Mouse (Mus musculus): ENCODE measurements around the gene Art2b. TPM values are rescaled to one million over a fixed set of nuclear protein-coding genes. Genes with fewer than 3 reads are reported as not detected.

Art2b gene
- polyA plus RNA-seq, 2 experiments, result not detected

DNA sequence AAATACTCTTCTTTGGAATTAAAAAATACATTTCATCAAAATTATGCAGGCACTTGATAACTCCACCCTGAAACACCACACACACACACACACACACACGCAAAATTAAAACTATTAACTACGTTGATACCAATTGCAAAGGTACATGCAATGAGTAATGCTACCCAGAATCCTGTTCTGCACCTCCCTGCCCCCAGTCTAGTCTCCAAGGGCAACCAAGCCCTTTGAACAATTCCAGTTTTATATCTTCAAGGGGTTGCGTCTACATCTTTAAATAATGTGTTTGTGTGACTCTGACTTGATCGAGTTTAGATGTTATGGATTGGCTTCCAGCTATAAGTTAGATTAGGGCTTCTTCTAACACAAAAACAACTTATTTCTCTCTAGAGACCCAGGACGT lies 49.9 kb downstream of the Art2b start:
- H3K4me1 ChIP-seq (ENCODE audit: control insufficient read depth, insufficient read depth, low read length), result no peaks in the 10 kb centered on the region
- ATAC-seq (ENCODE audit: low FRiP score, low read depth) (no peak), DNase-seq (ENCODE audit: low spot score) (no peak)
- H3K27me3 ChIP-seq (ENCODE audit: control insufficient read depth, insufficient read depth, low read length), result no peaks in the 10 kb centered on the region
- no peaks in the 10 kb centered on the region for H3K9me3 ChIP-seq (ENCODE audit: control insufficient read depth, low read length)
- H3K36me3 ChIP-seq (ENCODE audit: control insufficient read depth, insufficient read depth, low read length), result no peaks in the 10 kb centered on the region
- H3K4me3 ChIP-seq (replicated peaks; ENCODE audit: low read length), result no peak overlapping the region
- 81% methylated on average over 5 of the region's 5 CpGs for WGBS
- H3K9ac ChIP-seq (ENCODE audit: low read depth, low read length, severe bottlenecking), result no peak overlapping the region
- no peak overlapping the region for H3K4me2 ChIP-seq (replicated peaks; ENCODE audit: low read depth, low read length, severe bottlenecking)
- TF ChIP-seq POLR2A (IDR thresholded peaks at IDR 0.05; ENCODE audit: borderline replicate concordance, extremely low read depth, insufficient read depth, insufficient read length), result no peak
- H3K27ac ChIP-seq (replicated peaks; ENCODE audit: low read depth, low read length), result no peak overlapping the region

DNA sequence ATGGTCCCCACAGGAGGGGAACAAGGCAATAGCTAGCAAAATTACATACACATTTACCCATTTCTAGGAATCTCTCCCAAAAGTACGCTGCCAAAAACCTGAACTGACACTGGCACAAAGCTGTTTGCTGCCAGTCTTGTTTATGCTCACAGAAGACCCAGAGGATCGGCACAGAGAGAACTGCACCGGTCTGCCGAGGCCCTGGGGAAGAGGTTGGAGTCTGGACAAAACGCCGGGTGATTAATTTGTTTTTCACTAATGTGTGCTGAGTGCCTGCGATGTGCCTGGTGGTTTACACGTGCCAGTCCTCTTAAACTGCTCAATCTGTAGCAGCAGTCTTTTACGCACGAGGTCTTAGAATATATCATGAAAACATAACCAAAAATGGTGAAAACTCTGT lies 50.3 kb downstream of the Art2b start:
- H3K36me3 ChIP-seq (ENCODE audit: control insufficient read depth, insufficient read depth, low read length), result no peaks in the 10 kb centered on the region
- 60% methylated on average over 10 of the region's 10 CpGs for WGBS
- no peaks in the 10 kb centered on the region for H3K9me3 ChIP-seq (ENCODE audit: control insufficient read depth, low read length)
- no peak overlapping the region for H3K27ac ChIP-seq (replicated peaks; ENCODE audit: low read depth, low read length)
- no peaks in the 10 kb centered on the region for H3K4me1 ChIP-seq (ENCODE audit: control insufficient read depth, insufficient read depth, low read length)
- DNase-seq (ENCODE audit: low spot score), result no peak
- H3K4me3 ChIP-seq (replicated peaks; ENCODE audit: low read length), result no peak overlapping the region
- TF ChIP-seq POLR2A (IDR thresholded peaks at IDR 0.05; ENCODE audit: borderline replicate concordance, extremely low read depth, insufficient read depth, insufficient read length), result no peak
- H3K4me2 ChIP-seq (replicated peaks; ENCODE audit: low read depth, low read length, severe bottlenecking), result no peak overlapping the region
- no peak for ATAC-seq (ENCODE audit: low FRiP score, low read depth)
- H3K9ac ChIP-seq (ENCODE audit: low read depth, low read length, severe bottlenecking), result no peak overlapping the region
- no peaks in the 10 kb centered on the region for H3K27me3 ChIP-seq (ENCODE audit: control insufficient read depth, insufficient read depth, low read length)

DNA sequence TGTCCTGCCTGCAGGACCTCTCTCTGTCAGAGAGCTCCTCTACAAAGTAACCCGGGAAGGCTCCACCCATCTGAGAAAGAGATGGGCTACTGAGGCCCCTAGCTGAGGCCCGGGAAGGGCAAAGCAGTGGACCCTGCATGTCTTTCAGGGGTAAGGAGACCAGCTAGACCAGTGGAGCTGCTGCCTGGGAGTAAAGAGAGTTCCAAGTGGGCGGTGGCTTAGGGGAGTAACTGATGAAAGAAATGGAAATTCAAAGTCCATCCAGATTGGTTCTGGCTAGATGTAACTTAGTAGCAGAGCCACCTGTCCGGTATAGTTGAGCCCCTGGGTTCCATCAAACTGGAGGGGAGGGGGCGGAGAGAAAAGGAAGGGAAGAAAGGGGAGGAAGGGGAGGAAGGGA lies 51.0 kb downstream of the Art2b start:
- DNase-seq (ENCODE audit: low spot score) (no peak), ATAC-seq (ENCODE audit: low FRiP score, low read depth) (no peak)
- WGBS, result 22% methylated on average over 5 of the region's 5 CpGs
- H3K9me3 ChIP-seq (ENCODE audit: control insufficient read depth, low read length), result no peaks in the 10 kb centered on the region
- no peaks in the 10 kb centered on the region for H3K27me3 ChIP-seq (ENCODE audit: control insufficient read depth, insufficient read depth, low read length)
- no peak overlapping the region for H3K4me2 ChIP-seq (replicated peaks; ENCODE audit: low read depth, low read length, severe bottlenecking)
- no peaks in the 10 kb centered on the region for H3K36me3 ChIP-seq (ENCODE audit: control insufficient read depth, insufficient read depth, low read length)
- no peak for TF ChIP-seq POLR2A (IDR thresholded peaks at IDR 0.05; ENCODE audit: borderline replicate concordance, extremely low read depth, insufficient read depth, insufficient read length)
- H3K27ac ChIP-seq (replicated peaks; ENCODE audit: low read depth, low read length), result no peak overlapping the region
- H3K4me1 ChIP-seq (ENCODE audit: control insufficient read depth, insufficient read depth, low read length), result no peaks in the 10 kb centered on the region
- no peak overlapping the region for H3K4me3 ChIP-seq (replicated peaks; ENCODE audit: low read length)
- no peak overlapping the region for H3K9ac ChIP-seq (ENCODE audit: low read depth, low read length, severe bottlenecking)

Other genes with a start within 250 kb of the Art2b start
- gene Arap1, start 237.5 kb downstream of the Art2b start, polyA plus RNA-seq (2012; rRNA removed), result 92.6 and 99.2 TPM in 2 replicates
- gene Arap1, start 237.5 kb downstream of the Art2b start, polyA plus RNA-seq (2014; fragmentation: Nextera tagmentation; extraction: Ambion mirVana), result 77.1 and 87.3 TPM in 2 replicates
- gene Gm45837, start 174.7 kb downstream of the Art2b start, polyA plus RNA-seq (2012; rRNA removed), result 0.41 and 0.93 TPM in 2 replicates
- gene Gm45837, start 174.7 kb downstream of the Art2b start, polyA plus RNA-seq (2014; fragmentation: Nextera tagmentation; extraction: Ambion mirVana), result 7.5 and 8.8 TPM in 2 replicates
- gene Pde2a, start 163.9 kb downstream of the Art2b start, polyA plus RNA-seq (2012; rRNA removed), result 11.8 and 12.7 TPM in 2 replicates
- gene Pde2a, start 163.9 kb downstream of the Art2b start, polyA plus RNA-seq (2014; fragmentation: Nextera tagmentation; extraction: Ambion mirVana), result 4.9 and 10.5 TPM in 2 replicates
- 21.4 and 27.6 TPM in 2 replicates for gene Clpb, start 78.0 kb upstream of the Art2b start, polyA plus RNA-seq (2012; rRNA removed)
- gene Clpb, start 78.0 kb upstream of the Art2b start, polyA plus RNA-seq (2014; fragmentation: Nextera tagmentation; extraction: Ambion mirVana), result 41.7 and 51.9 TPM in 2 replicates
- gene Phox2a, start 232.7 kb upstream of the Art2b start, polyA plus RNA-seq (2012; rRNA removed), result 0.13 and 0.41 TPM in 2 replicates
- 0.26 TPM in 1 of 2 replicates, not detected in the other for gene Phox2a, start 232.7 kb upstream of the Art2b start, polyA plus RNA-seq (2014; fragmentation: Nextera tagmentation; extraction: Ambion mirVana)